Mouse (Mus musculus) central nervous system, embryonic 14 days (tissue): ENCODE measurements around the gene Mfap2. TPM values are rescaled to one million over a fixed set of nuclear protein-coding genes. Genes with fewer than 3 reads are reported as not detected.

Experiments used
- polyA plus RNA-seq: library from polyadenylated mRNA; depleted of rRNA; stranded (reverse); fragments of >200 nt; gene quantifications from 2 replicates; pipeline ENCODE4 v1.2.3, GENCODE M21; 2012; rRNA removed

Mfap2 gene
- 234 and 286 TPM in 2 replicates for polyA plus RNA-seq

DNA sequence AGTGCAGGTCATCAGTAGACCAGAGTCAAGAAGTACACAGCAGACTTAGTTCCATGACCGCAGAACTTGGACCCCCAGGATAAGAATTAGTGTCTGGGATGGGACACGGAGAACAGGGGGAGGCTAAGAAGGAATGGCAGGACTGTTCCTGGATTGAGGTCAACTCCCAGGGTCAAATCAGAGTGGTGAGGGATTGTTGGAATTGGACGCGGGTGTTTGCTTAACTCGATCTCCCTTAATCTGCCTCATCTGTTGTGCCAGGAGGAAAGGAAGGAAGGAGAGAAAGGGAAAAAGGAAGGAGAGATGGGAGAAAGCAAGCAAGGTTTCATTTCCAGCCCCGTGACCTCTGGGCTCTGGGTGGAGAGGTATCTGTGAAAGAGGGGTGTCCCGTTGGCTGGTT is at the start of gene Mfap2:
Mfap2 (plus strand) TSS at position 301 of the 400 bp plus-strand sequence.

GRCm38 (mm10) chr4:140960781-140961466 is 49.3 kb upstream of the Mfap2 start, which contains the start of gene Sdhb:
Sdhb (plus strand) TSS chr4:140961203.

GRCm38 (mm10) chr4:140986711-140987395 is 23.4 kb upstream of the Mfap2 start, which contains the start of gene Atp13a2:
Atp13a2 (plus strand) TSS chr4:140986873.

DNA sequence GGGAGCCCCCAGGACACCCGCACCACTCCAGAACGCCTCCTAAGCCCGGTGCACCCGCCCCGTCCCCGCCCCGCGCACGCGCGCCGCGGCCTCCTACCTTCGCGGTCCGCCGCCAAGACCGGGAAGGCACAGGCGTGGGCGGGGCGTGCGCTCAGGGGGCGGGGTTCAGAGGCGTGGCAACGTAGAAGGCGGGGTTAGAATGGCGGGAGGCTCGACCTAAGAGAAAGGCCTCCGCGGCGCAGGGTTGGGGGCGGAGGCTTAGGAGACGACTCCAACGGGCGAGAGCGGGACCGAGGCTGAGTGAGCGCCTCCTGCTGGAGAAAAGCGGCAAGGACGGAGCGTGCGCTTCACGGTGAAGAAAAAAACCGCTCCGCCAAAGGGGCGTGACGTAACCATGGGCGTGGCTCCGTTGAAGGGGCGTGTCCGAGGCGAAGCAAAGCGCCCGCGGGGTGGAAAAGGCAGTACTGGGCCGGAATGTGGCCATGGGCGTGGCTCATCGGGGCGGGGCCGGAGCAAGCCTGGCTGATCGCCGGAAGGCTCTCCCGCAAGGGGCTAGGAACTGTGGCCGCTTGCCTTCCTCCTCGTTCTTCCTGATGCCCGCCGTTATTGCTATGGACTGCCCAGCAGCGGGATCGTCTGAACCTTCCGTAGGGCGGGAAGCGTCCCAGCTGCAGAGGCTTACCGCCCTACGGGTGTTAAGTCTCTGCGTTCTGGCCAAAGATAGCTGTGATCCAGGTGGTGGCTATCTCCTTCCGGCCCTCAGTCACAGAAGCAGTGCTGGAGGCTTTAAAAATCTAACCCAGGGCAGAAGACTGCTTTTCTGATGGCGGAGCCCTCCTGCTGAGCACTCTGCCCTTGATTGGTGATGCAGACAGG is 50.4 kb downstream of the Mfap2 start, which contains the start of gene Crocc:
Crocc (minus strand) TSS at position 125 of the 876 bp plus-strand sequence.

Other genes starting within 250 kb of the Mfap2 start
- 0.11 and 0.12 TPM in 2 replicates for gene Padi4, start 236.2 kb upstream of the Mfap2 start, polyA plus RNA-seq
- gene Padi3, start 199.8 kb upstream of the Mfap2 start, polyA plus RNA-seq = 0.08 TPM in 1 of 2 replicates, not detected in the other
- 0.07 and 0.10 TPM in 2 replicates for gene Padi1, start 164.6 kb upstream of the Mfap2 start, polyA plus RNA-seq
- gene Padi2, start 104.1 kb upstream of the Mfap2 start, polyA plus RNA-seq = 0.36 and 1.0 TPM in 2 replicates
- 229 and 247 TPM in 2 replicates for gene Sdhb, start 49.2 kb upstream of the Mfap2 start, polyA plus RNA-seq
- 189 and 190 TPM in 2 replicates for gene Atp13a2, start 23.5 kb upstream of the Mfap2 start, polyA plus RNA-seq
- 37.7 and 38.0 TPM in 2 replicates for gene Crocc, start 50.1 kb downstream of the Mfap2 start, polyA plus RNA-seq
- 56.3 and 65.6 TPM in 2 replicates for gene Necap2, start 67.9 kb downstream of the Mfap2 start, polyA plus RNA-seq
- 0.02 and 0.06 TPM in 2 replicates for gene Spata21, start 77.9 kb downstream of the Mfap2 start, polyA plus RNA-seq
- 35.4 and 41.9 TPM in 2 replicates for gene Szrd1, start 129.4 kb downstream of the Mfap2 start, polyA plus RNA-seq
- gene Fbxo42, start 137.5 kb downstream of the Mfap2 start, polyA plus RNA-seq = 24.1 and 24.2 TPM in 2 replicates
- gene Rsg1, start 203.5 kb downstream of the Mfap2 start, polyA plus RNA-seq = 4.8 and 5.1 TPM in 2 replicates
- gene Arhgef19, start 229.1 kb downstream of the Mfap2 start, polyA plus RNA-seq = 1.8 and 5.9 TPM in 2 replicates